Mouse (Mus musculus) stomach, embryonic 14.5 days (tissue): ENCODE data around the gene 1700001C02Rik. TPM values are rescaled to one million over a fixed set of nuclear protein-coding genes. Genes with fewer than 3 reads are reported as not detected.

Source experiments
- ATAC-seq: fragments of 200-750 bp; cut with Nextera tagmentation; 2 replicates; pipeline ENCODE4 v1.8.0; 2017; ENCODE audit warnings: low read depth, moderate TSS enrichment; ENCODE audit not compliant: insufficient number of reproducible peaks, insufficient read depth, low FRiP score
- H3K27ac ChIP-seq: fragments of 300-500 bp; sonication (generic); 2 replicates; pipeline ENCODE4 v1.5.1; 2014; ENCODE audit warnings: mild to moderate bottlenecking, low read length, moderate library complexity, mixed read lengths
- H3K27me3 ChIP-seq: fragments of 300-500 bp; sonication (generic); 2 replicates; pipeline ENCODE4 v1.6.1; 2014; ENCODE audit warnings: low read length, control low read depth, mixed read lengths; ENCODE audit not compliant: control insufficient read depth, insufficient read depth
- H3K36me3 ChIP-seq: fragments of 300-500 bp; sonication (generic); 2 replicates; pipeline ENCODE4 v1.6.1; 2014; ENCODE audit warnings: mild to moderate bottlenecking, control low read depth, low read length, moderate library complexity, mixed read lengths; ENCODE audit not compliant: control insufficient read depth, insufficient read depth
- H3K4me1 ChIP-seq: fragments of 300-500 bp; sonication (generic); 2 replicates; pipeline ENCODE4 v1.6.1; 2014; ENCODE audit warnings: low read length, control low read depth, mixed read lengths; ENCODE audit not compliant: control insufficient read depth, insufficient read depth
- H3K4me2 ChIP-seq: fragments of 300-500 bp; sonication (generic); replicated peaks from 2 replicates; pipeline ENCODE4 v1.6.1; 2014; ENCODE audit warnings: low read depth, low read length, control low read depth
- H3K4me3 ChIP-seq: fragments of 300-500 bp; sonication (generic); 2 replicates; pipeline ENCODE4 v1.5.1; 2014; ENCODE audit warnings: low read depth, low read length, control low read depth
- H3K9ac ChIP-seq: fragments of 300-500 bp; sonication (generic); replicated peaks from 2 replicates; pipeline ENCODE4 v1.6.1; 2014; ENCODE audit warnings: low read depth, mild to moderate bottlenecking, control low read depth, low read length, moderate library complexity, mixed read lengths
- H3K9me3 ChIP-seq: fragments of 300-500 bp; sonication (generic); 2 replicates; pipeline ENCODE4 v1.6.1; 2016; ENCODE audit warnings: low read depth, low read length, control low read depth; ENCODE audit not compliant: control insufficient read depth
- WGBS: fragments of 180-500 bp; shearing (Covaris S2); extraction: QIAGEN DNeasy Blood & Tissue Kit; methylation state at CpG from one replicate; pipeline ENCODE4 v1.1.7; 2014; 5-methylcytosine and 5-hydroxymethylcytosine counted together
- polyA plus RNA-seq: library from polyadenylated mRNA; unstranded; fragments of >200 nt; fragmentation: Nextera tagmentation; extraction: Ambion mirVana; gene quantifications from 2 replicates; pipeline ENCODE4 v1.2.1, GENCODE M21; 2014

The 1700001C02Rik gene
- not detected in 2 replicates for polyA plus RNA-seq

GRCm38 (mm10) chr5:30465861-30466260 lies at the start of gene 1700001C02Rik:
Gene 1700001C02Rik (plus strand): TSS chr5:30466047.
- Histone ChIP-seq H3K4me1 (no peaks in the 10 kb centered on the region), H3K36me3 (no peaks in the 10 kb centered on the region), H3K27ac (no peak within 1 kb of the TSS), H3K27me3 (0 out of 2 replicates have a peak, but pooled peaks cover 5% of the 10 kb centered on the region), H3K4me3 (peak within 1 kb of the TSS; percentile 17), H3K9ac (no peak within 1 kb of the TSS), H3K4me2 (peak within 1 kb of the TSS; percentile 39), H3K9me3 (no peaks in the 10 kb centered on the region)
- WGBS: 19% methylated on average over 21 of the region's 21 CpGs
- no peak for ATAC-seq

GRCm38 (mm10) chr5:30416665-30417064 lies 49.2 kb upstream of the 1700001C02Rik start:
- H3K36me3 ChIP-seq: no peaks in the 10 kb centered on the region
- no peak overlapping the region for H3K27ac ChIP-seq
- ATAC-seq: no peak
- H3K4me1 ChIP-seq: no peaks in the 10 kb centered on the region
- WGBS: 73% methylated on average over 5 of the region's 5 CpGs
- H3K9ac ChIP-seq: no peak overlapping the region
- no peaks in the 10 kb centered on the region for H3K27me3 ChIP-seq
- H3K4me2 ChIP-seq: no peak overlapping the region
- no peak overlapping the region for H3K4me3 ChIP-seq
- H3K9me3 ChIP-seq: no peaks in the 10 kb centered on the region

GRCm38 (mm10) chr5:30423121-30423520 lies 42.7 kb upstream of the 1700001C02Rik start:
- 83% methylated on average over 4 of the region's 4 CpGs for WGBS

GRCm38 (mm10) chr5:30423572-30424244 lies 42.1 kb upstream of the 1700001C02Rik start:
- Histone ChIP-seq H3K4me2 (no peak overlapping the region), H3K4me1 (peaks cover 4% of the 10 kb centered on the region; the same call in 1 of the 2 replicates), H3K4me3 (no peak overlapping the region), H3K27me3 (no peaks in the 10 kb centered on the region), H3K27ac (no peak overlapping the region), H3K36me3 (no peaks in the 10 kb centered on the region), H3K9ac (no peak overlapping the region), H3K9me3 (no peaks in the 10 kb centered on the region)
- WGBS: 11% methylated on average over 8 of the region's 8 CpGs
- ATAC-seq: peak; percentile 77; the same call in 1 of the 2 replicates

More at GRCm38 (mm10) chr5:30423121-30423520, 42.7 kb upstream of the 1700001C02Rik start:
- Histone ChIP-seq H3K36me3 (no peaks in the 10 kb centered on the region), H3K9ac (no peak overlapping the region), H3K4me2 (no peak overlapping the region), H3K4me3 (no peak overlapping the region), H3K27me3 (no peaks in the 10 kb centered on the region), H3K9me3 (no peaks in the 10 kb centered on the region), H3K4me1 (peaks cover 4% of the 10 kb centered on the region; the same call in 1 of the 2 replicates), H3K27ac (no peak overlapping the region)
- ATAC-seq: no peak

- Histone ChIP-seq H3K27me3 (no peaks in the 10 kb centered on the region), H3K36me3 (no peaks in the 10 kb centered on the region), H3K4me1 (peaks cover 4% of the 10 kb centered on the region; the same call in 1 of the 2 replicates), H3K27ac (no peak overlapping the region), H3K9ac (no peak overlapping the region), H3K4me2 (no peak overlapping the region), H3K4me3 (no peak overlapping the region), H3K9me3 (no peaks in the 10 kb centered on the region)
- WGBS: 86% methylated on average over 6 of the region's 6 CpGs
- ATAC-seq: no peak
Observed at GRCm38 (mm10) chr5:30427406-30427805, 38.4 kb upstream of the 1700001C02Rik start.

GRCm38 (mm10) chr5:30438931-30439330 lies 26.9 kb upstream of the 1700001C02Rik start:
- ATAC-seq: no peak
- H3K9me3 ChIP-seq: no peaks in the 10 kb centered on the region
- no peak overlapping the region for H3K9ac ChIP-seq
- H3K27me3 ChIP-seq: no peaks in the 10 kb centered on the region
- H3K27ac ChIP-seq: no peak overlapping the region
- WGBS: 48% methylated on average over 2 of the region's 2 CpGs
- no peak overlapping the region for H3K4me2 ChIP-seq
- no peaks in the 10 kb centered on the region for H3K36me3 ChIP-seq
- no peaks in the 10 kb centered on the region for H3K4me1 ChIP-seq
- no peak overlapping the region for H3K4me3 ChIP-seq

- H3K4me2 ChIP-seq: no peak overlapping the region
- H3K27ac ChIP-seq: no peak overlapping the region
- H3K4me3 ChIP-seq: no peak overlapping the region
- 86% methylated on average over 8 of the region's 8 CpGs for WGBS
- no peaks in the 10 kb centered on the region for H3K27me3 ChIP-seq
- no peaks in the 10 kb centered on the region for H3K4me1 ChIP-seq
- H3K9ac ChIP-seq: no peak overlapping the region
- no peaks in the 10 kb centered on the region for H3K36me3 ChIP-seq
- no peak for ATAC-seq
- no peaks in the 10 kb centered on the region for H3K9me3 ChIP-seq
Observed at GRCm38 (mm10) chr5:30440308-30440906, 25.4 kb upstream of the 1700001C02Rik start.

GRCm38 (mm10) chr5:30442196-30442595 lies 23.7 kb upstream of the 1700001C02Rik start:
- Histone ChIP-seq H3K9ac (no peak overlapping the region), H3K9me3 (no peaks in the 10 kb centered on the region), H3K27ac (no peak overlapping the region), H3K4me2 (no peak overlapping the region), H3K4me3 (no peak overlapping the region), H3K27me3 (no peaks in the 10 kb centered on the region), H3K4me1 (no peaks in the 10 kb centered on the region), H3K36me3 (no peaks in the 10 kb centered on the region)
- no peak for ATAC-seq
- 58% methylated on average over 5 of the region's 5 CpGs for WGBS
